Mouse (Mus musculus): Measurements from ENCODE around the gene Hoxc10. TPM values are rescaled to one million over a fixed set of nuclear protein-coding genes. Genes with fewer than 3 reads are reported as not detected.

Gene Hoxc10
- polyA plus RNA-seq, 1 experiment: 0.08 TPM

DNA sequence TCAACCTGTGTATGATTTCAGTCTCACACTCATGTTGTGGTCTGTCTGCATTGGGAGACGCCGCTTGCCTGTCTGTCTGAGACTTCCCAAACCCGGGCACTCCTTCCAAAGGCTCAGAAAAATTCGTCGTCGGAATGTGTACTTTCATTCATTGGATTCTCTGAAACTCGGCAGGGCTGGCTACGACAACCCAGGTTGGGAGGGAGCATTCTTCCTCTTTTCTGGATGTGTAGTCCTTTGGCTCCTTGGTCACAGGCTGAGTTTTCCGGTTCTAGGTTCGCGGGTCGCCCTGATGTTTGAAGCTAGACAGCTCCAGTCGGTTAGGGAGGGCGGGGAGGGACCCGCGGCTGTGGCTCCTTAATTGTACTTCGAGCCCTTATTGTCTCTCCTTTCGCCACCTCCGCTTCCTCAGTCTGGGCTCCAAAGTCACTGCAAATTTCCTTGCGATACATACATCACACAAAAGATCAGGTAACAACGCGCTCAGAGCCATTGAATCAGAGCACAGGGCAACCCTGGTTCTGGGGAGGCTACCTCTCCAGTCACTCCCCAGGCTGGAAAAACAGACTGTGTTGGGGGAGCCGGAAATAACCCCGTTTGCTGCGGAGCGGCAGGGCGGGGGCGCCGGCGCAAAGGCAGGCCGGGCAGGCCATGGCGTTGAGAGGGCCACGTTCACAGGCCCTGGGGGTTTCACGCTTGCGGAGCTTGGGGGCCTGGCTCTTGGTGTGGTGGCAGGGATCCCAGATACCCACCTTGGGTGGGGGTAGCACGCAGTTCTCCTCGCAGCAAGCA is 10.2 kb downstream of the Hoxc10 start:
- H3K27me3 ChIP-seq (replicated peaks): peaks cover 97% of the 10 kb centered on the region
- peaks cover 43% of the 10 kb centered on the region for H3K4me1 ChIP-seq
- H3K36me3 ChIP-seq (replicated peaks; ENCODE audit: low read length): no peaks in the 10 kb centered on the region
- TF ChIP-seq GATA1 (IDR thresholded peaks at IDR 0.05; ENCODE audit: borderline replicate concordance, low read length) (no peak), FLI1 (IDR thresholded peaks at IDR 0.05; ENCODE audit: low read length) (no peak)
- no peaks in the 10 kb centered on the region for H3K9me3 ChIP-seq
- peak overlapping the region; percentile 86 for H3K4me3 ChIP-seq (replicated peaks)

DNA sequence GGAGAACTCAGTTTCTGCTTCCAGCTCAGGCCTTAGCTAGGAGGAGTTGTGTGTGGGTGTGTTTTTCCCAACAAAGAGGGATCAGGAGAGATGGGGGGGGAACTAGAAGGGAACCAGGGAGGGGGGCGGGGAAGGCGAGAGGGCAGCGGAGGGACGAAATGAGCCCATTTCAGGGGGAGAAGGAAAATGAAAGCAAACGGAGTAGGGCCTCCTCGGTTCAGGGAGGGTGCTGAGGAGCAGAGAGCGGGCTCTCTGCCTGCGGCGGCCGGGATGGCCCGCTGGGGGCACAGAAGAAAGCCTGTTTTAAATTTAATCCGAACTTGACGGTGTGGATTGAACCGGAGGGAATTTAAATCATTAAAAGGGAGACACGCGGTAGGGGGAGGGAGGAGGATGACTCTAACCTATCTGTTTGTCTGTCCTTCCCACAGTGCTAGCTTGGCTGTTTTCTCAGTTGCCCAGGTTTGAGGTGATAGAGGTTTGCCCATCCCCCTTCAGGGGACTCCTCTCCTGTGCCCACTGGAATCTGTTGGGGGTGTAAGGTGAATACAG is 10.9 kb downstream of the Hoxc10 start:
- H3K27me3 ChIP-seq (replicated peaks): peaks cover 97% of the 10 kb centered on the region
- TF ChIP-seq GATA1 (IDR thresholded peaks at IDR 0.05; ENCODE audit: borderline replicate concordance, low read length): no peak
- TF ChIP-seq FLI1 (IDR thresholded peaks at IDR 0.05; ENCODE audit: low read length): no peak
- peak overlapping the region; percentile 86 for H3K4me3 ChIP-seq (replicated peaks)
- no peaks in the 10 kb centered on the region for H3K36me3 ChIP-seq (replicated peaks; ENCODE audit: low read length)
- H3K4me1 ChIP-seq: peaks cover 41% of the 10 kb centered on the region
- no peaks in the 10 kb centered on the region for H3K9me3 ChIP-seq

DNA sequence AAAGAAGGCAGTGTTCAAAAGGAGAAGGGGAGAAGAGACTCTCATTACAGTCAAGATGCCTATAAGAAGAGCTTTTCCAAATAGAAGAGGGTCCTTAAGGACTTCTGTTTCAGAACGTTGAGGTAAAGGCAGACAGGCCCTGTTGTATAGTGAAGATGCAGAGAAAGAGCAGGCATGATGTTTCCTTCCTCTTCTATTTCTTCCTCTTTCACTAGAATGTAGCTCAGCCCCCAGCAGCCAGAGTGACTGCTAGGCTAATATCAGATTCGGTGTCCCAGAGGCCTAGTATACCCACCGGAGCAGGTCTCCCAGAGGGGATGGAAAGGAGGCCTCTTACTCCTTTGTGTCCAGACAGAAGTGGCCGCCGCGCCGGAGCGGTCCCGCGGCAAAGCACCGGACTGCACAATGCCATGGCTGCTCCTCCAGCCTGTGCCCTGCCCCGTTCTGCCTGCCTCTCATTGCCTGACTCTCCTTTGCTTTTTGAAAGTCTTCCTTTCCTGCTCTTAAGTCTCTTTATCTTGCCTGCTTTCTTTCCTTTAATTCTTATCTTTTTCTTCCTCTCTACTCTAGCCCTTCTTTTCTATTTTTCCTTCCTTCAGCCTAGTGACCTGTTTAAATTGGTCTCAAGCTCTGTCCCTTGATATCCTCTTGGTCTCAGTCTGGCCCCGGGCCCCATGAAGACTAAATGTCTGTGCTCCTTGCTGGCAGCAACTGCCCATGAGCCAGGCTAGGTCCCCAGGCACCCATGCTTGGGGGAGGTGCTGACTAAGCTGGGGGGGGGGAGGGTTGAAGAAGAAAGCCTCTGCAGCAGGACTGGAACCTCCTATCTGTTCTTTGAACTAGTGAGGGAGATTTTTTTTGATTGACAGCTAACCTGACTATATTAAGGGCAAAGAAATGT is 12.3 kb downstream of the Hoxc10 start:
- Histone ChIP-seq H3K27me3 (replicated peaks) (peaks cover 96% of the 10 kb centered on the region), H3K9me3 (no peaks in the 10 kb centered on the region), H3K36me3 (replicated peaks; ENCODE audit: low read length) (no peaks in the 10 kb centered on the region), H3K4me3 (replicated peaks) (no peak overlapping the region), H3K4me1 (peaks cover 40% of the 10 kb centered on the region)
- TF ChIP-seq FLI1 (IDR thresholded peaks at IDR 0.05; ENCODE audit: low read length) (no peak), GATA1 (IDR thresholded peaks at IDR 0.05; ENCODE audit: borderline replicate concordance, low read length) (no peak)

- H3K4me3 ChIP-seq (replicated peaks): no peak overlapping the region
- peaks cover 98% of the 10 kb centered on the region for H3K27me3 ChIP-seq (replicated peaks)
- H3K9me3 ChIP-seq: no peaks in the 10 kb centered on the region
- no peak for TF ChIP-seq GATA1 (IDR thresholded peaks at IDR 0.05; ENCODE audit: borderline replicate concordance, low read length)
- TF ChIP-seq FLI1 (IDR thresholded peaks at IDR 0.05; ENCODE audit: low read length): no peak
- H3K36me3 ChIP-seq (replicated peaks; ENCODE audit: low read length): no peaks in the 10 kb centered on the region
- H3K4me1 ChIP-seq: peaks cover 40% of the 10 kb centered on the region
Observed at GRCm38 (mm10) chr15:102979936-102980335, 13.3 kb downstream of the Hoxc10 start.

DNA sequence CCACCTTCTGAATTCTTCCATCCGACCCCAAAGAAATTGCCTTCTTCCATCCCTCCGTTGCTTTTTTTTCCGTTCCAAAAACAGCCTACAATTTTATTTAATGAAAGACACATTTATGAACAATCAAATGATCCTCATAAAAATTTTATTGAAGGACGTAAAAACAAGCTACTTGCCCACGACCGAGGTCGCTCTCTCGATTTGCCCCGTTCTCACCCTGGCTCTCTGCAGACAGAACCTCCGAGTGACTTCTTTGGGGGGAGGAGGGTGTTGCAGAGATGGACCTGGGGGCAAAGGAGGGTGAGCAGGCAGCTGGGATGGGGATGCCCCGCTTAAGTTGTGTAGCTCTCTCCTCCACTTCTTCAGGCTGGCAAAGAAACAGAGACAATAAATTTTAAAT is 13.8 kb downstream of the Hoxc10 start:
- TF ChIP-seq GATA1 (IDR thresholded peaks at IDR 0.05; ENCODE audit: borderline replicate concordance, low read length): no peak
- TF ChIP-seq FLI1 (IDR thresholded peaks at IDR 0.05; ENCODE audit: low read length): no peak
- peaks cover 98% of the 10 kb centered on the region for H3K27me3 ChIP-seq (replicated peaks)

GRCm38 (mm10) chr15:102980912-102981311 is 14.3 kb downstream of the Hoxc10 start:
- peaks cover 98% of the 10 kb centered on the region for H3K27me3 ChIP-seq (replicated peaks)
- TF ChIP-seq GATA1 (IDR thresholded peaks at IDR 0.05; ENCODE audit: borderline replicate concordance, low read length) (no peak), FLI1 (IDR thresholded peaks at IDR 0.05; ENCODE audit: low read length) (no peak)
- peaks cover 35% of the 10 kb centered on the region for H3K4me1 ChIP-seq
- no peak overlapping the region for H3K4me3 ChIP-seq (replicated peaks)
- H3K9me3 ChIP-seq: no peaks in the 10 kb centered on the region
- H3K36me3 ChIP-seq (replicated peaks; ENCODE audit: low read length): no peaks in the 10 kb centered on the region

More for the DNA sequence above, 13.8 kb downstream of the Hoxc10 start:
- Histone ChIP-seq H3K4me3 (replicated peaks) (no peak overlapping the region), H3K9me3 (no peaks in the 10 kb centered on the region), H3K36me3 (replicated peaks; ENCODE audit: low read length) (no peaks in the 10 kb centered on the region), H3K4me1 (peaks cover 40% of the 10 kb centered on the region)

DNA sequence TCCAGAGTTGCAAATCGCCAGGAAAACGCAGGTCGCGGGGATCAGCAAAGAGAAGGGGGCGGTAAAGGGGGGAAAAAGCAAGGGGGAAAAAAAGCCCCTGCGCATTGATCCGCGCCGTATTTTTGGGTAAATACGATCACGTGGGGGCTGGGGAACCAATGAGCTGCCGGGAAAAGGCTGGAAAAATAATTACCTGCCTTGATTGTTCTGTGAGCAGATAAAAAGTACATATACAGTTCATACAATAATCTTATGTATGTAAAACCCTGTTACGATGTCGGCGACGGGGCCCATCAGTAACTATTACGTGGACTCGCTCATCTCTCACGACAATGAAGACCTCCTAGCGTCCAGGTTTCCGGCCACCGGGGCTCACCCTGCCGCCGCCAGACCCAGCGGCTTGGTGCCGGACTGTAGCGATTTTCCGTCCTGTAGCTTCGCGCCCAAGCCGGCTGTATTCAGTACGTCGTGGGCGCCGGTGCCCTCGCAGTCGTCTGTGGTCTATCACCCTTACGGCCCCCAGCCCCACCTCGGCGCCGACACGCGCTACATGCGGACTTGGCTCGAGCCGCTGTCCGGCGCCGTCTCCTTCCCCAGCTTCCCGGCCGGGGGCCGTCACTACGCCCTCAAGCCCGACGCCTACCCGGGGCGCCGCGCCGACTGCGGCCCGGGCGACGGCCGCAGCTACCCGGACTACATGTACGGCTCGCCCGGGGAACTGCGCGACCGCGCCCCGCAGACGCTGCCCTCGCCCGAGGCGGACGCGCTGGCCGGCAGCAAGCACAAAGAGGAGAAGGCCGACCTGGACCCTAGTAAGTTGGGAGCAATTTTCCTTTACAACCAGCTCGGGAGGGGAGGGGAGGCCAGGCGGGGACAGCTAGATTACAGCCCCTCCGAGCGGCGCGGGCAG is 15.0 kb downstream of the Hoxc10 start:
- Histone ChIP-seq H3K9me3 (no peaks in the 10 kb centered on the region), H3K36me3 (replicated peaks; ENCODE audit: low read length) (no peaks in the 10 kb centered on the region), H3K4me1 (peaks cover 27% of the 10 kb centered on the region), H3K4me3 (replicated peaks) (peak overlapping the region; percentile 74), H3K27me3 (replicated peaks) (peaks cover 98% of the 10 kb centered on the region)
- TF ChIP-seq GATA1 (IDR thresholded peaks at IDR 0.05; ENCODE audit: borderline replicate concordance, low read length) (no peak), FLI1 (IDR thresholded peaks at IDR 0.05; ENCODE audit: low read length) (no peak)

- H3K27me3 ChIP-seq (replicated peaks): peaks cover 97% of the 10 kb centered on the region
- TF ChIP-seq GATA1 (IDR thresholded peaks at IDR 0.05; ENCODE audit: borderline replicate concordance, low read length) (no peak), FLI1 (IDR thresholded peaks at IDR 0.05; ENCODE audit: low read length) (no peak)
- no peaks in the 10 kb centered on the region for H3K36me3 ChIP-seq (replicated peaks; ENCODE audit: low read length)
- H3K4me3 ChIP-seq (replicated peaks): no peak overlapping the region
- peaks cover 19% of the 10 kb centered on the region for H3K4me1 ChIP-seq
- no peaks in the 10 kb centered on the region for H3K9me3 ChIP-seq
Observed at GRCm38 (mm10) chr15:102983716-102984115, 17.1 kb downstream of the Hoxc10 start.

- no peaks in the 10 kb centered on the region for H3K36me3 ChIP-seq (replicated peaks; ENCODE audit: low read length)
- peaks cover 97% of the 10 kb centered on the region for H3K27me3 ChIP-seq (replicated peaks)
- TF ChIP-seq GATA1 (IDR thresholded peaks at IDR 0.05; ENCODE audit: borderline replicate concordance, low read length) (no peak), FLI1 (IDR thresholded peaks at IDR 0.05; ENCODE audit: low read length) (no peak)
- no peak overlapping the region for H3K4me3 ChIP-seq (replicated peaks)
- H3K9me3 ChIP-seq: no peaks in the 10 kb centered on the region
- peaks cover 16% of the 10 kb centered on the region for H3K4me1 ChIP-seq
Observed at GRCm38 (mm10) chr15:102984521-102984920, 17.9 kb downstream of the Hoxc10 start.
